Mouse (Mus musculus) forebrain, postnatal 0 days (tissue): ENCODE results near the gene Pnkd. TPM values are rescaled to one million over a fixed set of nuclear protein-coding genes. Genes with fewer than 3 reads are reported as not detected.

Experiments
- ATAC-seq: fragments of 200-750 bp; cut with Nextera tagmentation; 2 replicates; pipeline ENCODE4 v1.8.0; 2017; ENCODE audit warnings: mild to moderate bottlenecking, moderate library complexity
- DNase-seq: peaks from one replicate; pipeline ENCODE4 v3.0.0-alpha.2; 2015
- H3K27ac ChIP-seq: fragments of 300-500 bp; sonication (generic); 2 replicates; pipeline ENCODE4 v1.5.1; 2014; ENCODE audit warnings: low read depth, mild to moderate bottlenecking, antibody characterized with exemption, low read length, moderate library complexity, mixed read lengths
- H3K27me3 ChIP-seq: fragments of 300-500 bp; sonication (generic); 2 replicates; pipeline ENCODE4 v1.6.1; 2014; ENCODE audit warnings: mild to moderate bottlenecking, low read length, mixed read lengths; ENCODE audit not compliant: insufficient read depth
- H3K36me3 ChIP-seq: fragments of 300-500 bp; sonication (generic); 2 replicates; pipeline ENCODE4 v1.6.1; 2014; ENCODE audit warnings: mild to moderate bottlenecking, moderate library complexity; ENCODE audit not compliant: insufficient read depth
- H3K4me1 ChIP-seq: fragments of 300-500 bp; sonication (generic); 2 replicates; pipeline ENCODE4 v1.6.1; 2014; ENCODE audit warnings: antibody characterized with exemption; ENCODE audit not compliant: insufficient read depth
- H3K4me2 ChIP-seq: fragments of 300-500 bp; sonication (generic); 2 replicates; pipeline ENCODE4 v1.6.1; 2014; ENCODE audit warnings: low read depth, mild to moderate bottlenecking, moderate library complexity
- H3K4me3 ChIP-seq: fragments of 300-500 bp; sonication (generic); 2 replicates; pipeline ENCODE4 v1.5.1; 2014; ENCODE audit warnings: low read depth, low read length, mixed read lengths
- H3K9ac ChIP-seq: fragments of 300-500 bp; sonication (generic); 2 replicates; pipeline ENCODE4 v1.6.1; 2014; ENCODE audit warnings: mild to moderate bottlenecking
- H3K9me3 ChIP-seq: fragments of 300-500 bp; sonication (generic); 2 replicates; pipeline ENCODE4 v1.6.1; 2016; ENCODE audit warnings: low read length
- CTCF ChIP-seq: sonication (generic); IDR thresholded peaks from 2 replicates; pipeline ENCODE4 v1.5.1; 2016; ENCODE audit warnings: antibody characterized with exemption, control low read depth, low read depth
- WGBS: fragments of 180-500 bp; shearing (Covaris S2); extraction: QIAGEN DNeasy Blood & Tissue Kit; methylation state at CpG from one replicate; pipeline ENCODE4 v1.1.7; 2014; 5-methylcytosine and 5-hydroxymethylcytosine counted together
- polyA plus RNA-seq: library from polyadenylated mRNA; unstranded; fragments of >200 nt; fragmentation: Nextera tagmentation; extraction: Ambion mirVana; gene quantifications from 2 replicates; pipeline ENCODE4 v1.2.1, GENCODE M21; 2015
- total RNA-seq: library from RNA; depleted of rRNA; stranded (reverse); fragments of >200 nt; gene quantifications from 2 replicates; pipeline ENCODE4 v1.2.3, GENCODE M21; 2014

Pnkd gene
- total and polyA plus RNA-seq, 2 experiments from 2014 or later: 64.5 to 112 TPM

DNA sequence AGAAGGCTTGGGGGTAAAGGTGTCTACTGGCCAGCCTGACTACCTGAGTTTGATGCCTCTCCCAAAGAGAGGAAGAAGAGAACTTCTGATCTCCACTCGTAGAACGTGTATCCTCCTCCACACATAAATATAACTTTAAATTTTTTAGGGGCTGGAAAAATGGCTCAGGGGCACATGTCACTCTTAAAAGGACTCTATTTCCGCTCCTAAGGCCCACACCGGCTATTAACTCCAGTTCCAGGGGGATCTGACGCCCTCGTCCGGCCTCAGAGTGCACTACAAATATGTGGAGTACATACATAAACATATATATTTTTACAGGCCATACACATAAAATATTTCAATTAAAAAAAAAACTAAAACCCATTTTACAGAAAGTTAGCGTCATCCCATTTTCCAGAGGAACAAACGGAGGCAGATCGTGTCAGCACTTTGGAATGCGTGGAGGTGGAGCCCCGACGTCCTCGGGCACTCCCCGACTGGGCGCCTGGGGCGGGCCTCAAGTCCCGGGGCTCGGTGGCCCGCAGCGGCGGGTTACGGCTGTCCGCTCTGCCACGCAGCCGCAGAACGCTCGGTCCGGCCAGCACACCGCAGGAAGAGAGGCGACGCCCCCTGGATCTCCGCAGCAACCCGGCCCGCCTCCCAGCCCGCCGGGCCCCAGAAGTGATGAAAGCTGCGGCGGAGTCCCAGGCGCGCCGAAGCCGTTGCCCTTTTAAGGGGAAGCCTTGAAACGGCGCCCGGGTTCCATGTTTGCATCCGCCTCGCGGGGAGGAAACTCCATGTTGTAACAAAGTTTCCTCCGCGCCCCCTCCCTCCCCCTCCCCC, 106.4 kb downstream of the Pnkd start, which contains the start of gene Ctdsp1:
Gene Ctdsp1 (plus strand): TSS at position 586 of the 825 bp plus-strand sequence.
- TF ChIP-seq CTCF: peak; percentile 19; the same call in 1 of the 2 replicates
- WGBS: 2% methylated on average over 51 of the region's 51 CpGs

DNA sequence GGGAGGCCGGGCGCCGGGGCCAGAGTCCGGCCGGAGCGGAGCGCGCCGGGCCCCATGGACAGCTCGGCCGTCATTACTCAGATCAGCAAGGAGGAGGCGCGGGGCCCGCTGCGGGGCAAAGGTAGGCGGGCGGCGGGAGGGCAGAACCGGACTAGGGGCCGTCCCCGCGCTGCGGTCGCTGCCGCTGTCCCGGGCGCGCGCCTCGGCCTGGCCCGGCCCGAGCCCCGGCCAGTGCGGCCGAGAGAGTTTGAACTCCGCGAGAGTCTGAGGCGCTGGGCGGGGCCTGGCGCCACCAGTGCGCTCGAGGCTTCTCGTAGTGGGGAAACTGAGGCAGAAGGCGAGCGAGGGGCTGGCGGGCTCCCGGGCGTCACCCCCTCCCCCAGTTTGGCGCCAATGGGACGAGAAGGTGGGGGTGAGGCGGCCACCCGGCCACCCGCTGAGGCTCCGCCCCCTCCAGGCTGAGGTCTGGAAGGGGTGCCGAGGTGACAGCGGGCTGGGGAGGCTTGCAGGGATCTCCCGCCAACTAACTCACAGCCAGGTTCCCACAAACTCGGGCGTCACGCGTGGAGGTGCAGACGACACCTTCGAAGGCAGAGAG, 107.2 kb downstream of the Pnkd start:
- H3K27ac ChIP-seq: peak overlapping the region; percentile 83
- no peaks in the 10 kb centered on the region for H3K9me3 ChIP-seq
- WGBS: 3% methylated on average over 60 of the region's 63 CpGs
- 0 out of 2 replicates have a peak, but pooled peaks cover 6% of the 10 kb centered on the region for H3K27me3 ChIP-seq
- no peak for TF ChIP-seq CTCF
- peak overlapping the region; percentile 88 for H3K4me2 ChIP-seq
- peak overlapping the region; percentile 64 for H3K9ac ChIP-seq
- peak; percentile 34 for ATAC-seq
- H3K36me3 ChIP-seq: no peaks in the 10 kb centered on the region
- 0 out of 2 replicates have a peak, but pooled peaks cover 5% of the 10 kb centered on the region for H3K4me1 ChIP-seq
- DNase-seq: peak; percentile 14
- peak overlapping the region; percentile 89 for H3K4me3 ChIP-seq

More for the DNA sequence above, 106.4 kb downstream of the Pnkd start, which contains the start of gene Ctdsp1:
- Histone ChIP-seq H3K4me1 (0 out of 2 replicates have a peak, but pooled peaks cover 5% of the 10 kb centered on the region), H3K27ac (peak within 1 kb of the TSS; percentile 83), H3K36me3 (no peaks in the 10 kb centered on the region), H3K4me2 (peak within 1 kb of the TSS; percentile 88), H3K9me3 (no peaks in the 10 kb centered on the region), H3K27me3 (0 out of 2 replicates have a peak, but pooled peaks cover 6% of the 10 kb centered on the region), H3K4me3 (peak within 1 kb of the TSS; percentile 89), H3K9ac (peak within 1 kb of the TSS; percentile 64)
- peak; percentile 97 for DNase-seq
- ATAC-seq: peak; percentile 80

DNA sequence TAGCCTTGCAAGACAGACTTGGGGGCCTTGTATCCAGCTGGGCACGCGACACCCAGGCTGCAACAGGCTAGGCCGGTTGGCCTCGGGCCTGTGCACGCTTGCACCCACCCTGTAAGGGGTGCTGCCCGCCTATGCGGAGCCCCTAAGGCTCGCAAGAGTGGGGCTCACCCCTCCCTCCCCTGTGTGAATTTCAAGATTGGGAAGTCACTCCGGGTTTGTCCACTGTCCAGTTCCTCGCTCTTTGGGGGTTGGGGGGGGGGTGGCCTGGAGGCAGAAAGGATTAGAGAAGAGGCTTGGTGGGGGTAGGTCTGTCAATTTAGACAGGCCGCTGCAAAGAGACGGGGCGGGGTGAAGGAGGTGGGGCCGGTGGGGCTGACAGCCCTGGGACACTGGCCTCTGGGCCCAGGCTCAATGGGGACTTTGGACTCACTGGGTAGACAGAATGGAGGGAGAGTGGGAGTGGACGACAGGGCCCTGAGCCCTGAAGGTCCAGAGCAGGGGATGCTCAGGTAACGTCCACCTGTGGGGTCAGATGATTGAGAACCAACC, 107.8 kb downstream of the Pnkd start:
- no peaks in the 10 kb centered on the region for H3K36me3 ChIP-seq

DNA sequence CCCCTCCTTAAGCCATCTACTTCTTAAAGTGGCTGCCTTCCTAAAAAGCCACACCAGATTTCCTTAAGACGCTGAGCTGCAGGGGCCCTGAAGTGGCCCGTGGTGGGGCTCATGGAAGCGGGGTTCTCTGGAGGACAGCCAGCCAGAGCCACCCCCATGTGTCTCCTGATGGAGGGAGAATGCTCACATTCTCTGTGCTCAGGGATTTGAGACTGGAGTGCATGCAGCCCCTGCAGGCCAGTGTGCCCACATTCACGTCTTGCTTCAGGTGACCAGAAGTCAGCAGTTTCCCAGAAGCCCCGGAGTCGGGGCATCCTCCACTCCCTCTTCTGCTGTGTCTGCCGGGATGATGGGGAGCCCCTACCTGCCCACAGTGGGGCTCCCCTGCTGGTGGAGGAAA, 108.3 kb downstream of the Pnkd start:
- Histone ChIP-seq H3K36me3 (no peaks in the 10 kb centered on the region), H3K9ac (no peak overlapping the region), H3K4me3 (no peak overlapping the region), H3K9me3 (no peaks in the 10 kb centered on the region), H3K4me1 (0 out of 2 replicates have a peak, but pooled peaks cover 5% of the 10 kb centered on the region), H3K27ac (no peak overlapping the region), H3K4me2 (peak overlapping the region; percentile 88), H3K27me3 (0 out of 2 replicates have a peak, but pooled peaks cover 6% of the 10 kb centered on the region)
- DNase-seq: no peak
- 27% methylated on average over 7 of the region's 7 CpGs for WGBS
- TF ChIP-seq CTCF: no peak
- no peak for ATAC-seq

More for the DNA sequence above, 107.8 kb downstream of the Pnkd start:
- DNase-seq: no peak
- Histone ChIP-seq H3K4me3 (peak overlapping the region; percentile 89), H3K9me3 (no peaks in the 10 kb centered on the region), H3K4me1 (0 out of 2 replicates have a peak, but pooled peaks cover 5% of the 10 kb centered on the region), H3K27ac (no peak overlapping the region), H3K4me2 (peak overlapping the region; percentile 88), H3K27me3 (0 out of 2 replicates have a peak, but pooled peaks cover 6% of the 10 kb centered on the region), H3K9ac (peak overlapping the region; percentile 64)
- 0 out of 2 replicates have a peak, but pooled peaks have one; percentile 2 for TF ChIP-seq CTCF
- whole genome bisulfite sequencing: 3% methylated on average over 16 of the region's 16 CpGs
- no peak; the same call in 1 of the 2 replicates for ATAC-seq

DNA sequence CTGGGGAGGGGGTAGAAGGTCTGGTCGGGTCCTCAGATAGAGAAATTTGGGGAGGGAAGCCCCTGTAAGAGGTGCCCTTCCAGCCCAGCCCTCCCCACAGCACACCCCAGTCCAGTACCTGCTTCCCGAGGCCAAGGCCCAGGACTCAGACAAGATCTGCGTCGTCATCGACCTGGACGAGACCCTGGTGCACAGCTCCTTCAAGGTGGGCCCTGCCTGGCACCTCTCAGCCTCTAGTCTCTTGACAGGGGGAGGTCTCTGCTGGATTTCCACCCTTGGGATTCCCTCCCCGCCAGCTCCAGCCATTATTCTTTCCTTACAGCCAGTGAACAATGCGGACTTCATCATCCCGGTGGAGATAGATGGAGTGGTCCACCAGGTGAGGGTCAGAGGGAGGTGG, 109.0 kb downstream of the Pnkd start:
- 0 out of 2 replicates have a peak, but pooled peaks cover 6% of the 10 kb centered on the region for H3K27me3 ChIP-seq
- DNase-seq (no peak), ATAC-seq (no peak)
- no peak for TF ChIP-seq CTCF
- no peak overlapping the region for H3K9ac ChIP-seq
- 0 out of 2 replicates have a peak, but pooled peaks cover 5% of the 10 kb centered on the region for H3K4me1 ChIP-seq
- no peak overlapping the region for H3K4me2 ChIP-seq
- 85% methylated on average over 9 of the region's 9 CpGs for WGBS
- H3K4me3 ChIP-seq: no peak overlapping the region
- no peaks in the 10 kb centered on the region for H3K9me3 ChIP-seq
- no peak overlapping the region for H3K27ac ChIP-seq
- no peaks in the 10 kb centered on the region for H3K36me3 ChIP-seq

DNA sequence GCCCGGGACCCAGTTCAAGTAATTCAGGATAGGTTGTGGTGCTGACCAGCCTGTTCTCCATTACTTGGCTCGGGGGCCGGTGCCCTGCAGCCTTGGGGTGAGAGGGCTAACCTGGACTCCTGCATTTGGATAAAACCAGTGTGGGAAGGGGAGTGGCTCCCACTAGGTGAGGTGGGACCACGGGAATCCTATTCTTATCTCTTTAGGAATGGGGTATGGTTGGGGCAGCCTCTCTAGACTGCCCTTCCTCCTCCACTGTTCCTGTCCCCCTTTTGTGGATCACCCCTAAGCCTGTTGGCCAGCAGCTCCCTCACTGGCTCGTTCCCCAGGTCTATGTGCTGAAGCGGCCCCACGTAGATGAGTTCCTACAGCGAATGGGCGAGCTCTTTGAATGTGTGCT, 109.6 kb downstream of the Pnkd start:
- DNase-seq (no peak), ATAC-seq (no peak)
- H3K36me3 ChIP-seq: no peaks in the 10 kb centered on the region
- no peak overlapping the region for H3K9ac ChIP-seq
- 0 out of 2 replicates have a peak, but pooled peaks cover 5% of the 10 kb centered on the region for H3K4me1 ChIP-seq
- no peak overlapping the region for H3K4me2 ChIP-seq
- no peaks in the 10 kb centered on the region for H3K9me3 ChIP-seq
- 91% methylated on average over 9 of the region's 9 CpGs for WGBS
- no peak for TF ChIP-seq CTCF
- H3K27me3 ChIP-seq: 0 out of 2 replicates have a peak, but pooled peaks cover 6% of the 10 kb centered on the region
- H3K27ac ChIP-seq: no peak overlapping the region
- H3K4me3 ChIP-seq: no peak overlapping the region
